Mouse (Mus musculus): ENCODE data around the gene Gm2a.

Gene Gm2a

DNA sequence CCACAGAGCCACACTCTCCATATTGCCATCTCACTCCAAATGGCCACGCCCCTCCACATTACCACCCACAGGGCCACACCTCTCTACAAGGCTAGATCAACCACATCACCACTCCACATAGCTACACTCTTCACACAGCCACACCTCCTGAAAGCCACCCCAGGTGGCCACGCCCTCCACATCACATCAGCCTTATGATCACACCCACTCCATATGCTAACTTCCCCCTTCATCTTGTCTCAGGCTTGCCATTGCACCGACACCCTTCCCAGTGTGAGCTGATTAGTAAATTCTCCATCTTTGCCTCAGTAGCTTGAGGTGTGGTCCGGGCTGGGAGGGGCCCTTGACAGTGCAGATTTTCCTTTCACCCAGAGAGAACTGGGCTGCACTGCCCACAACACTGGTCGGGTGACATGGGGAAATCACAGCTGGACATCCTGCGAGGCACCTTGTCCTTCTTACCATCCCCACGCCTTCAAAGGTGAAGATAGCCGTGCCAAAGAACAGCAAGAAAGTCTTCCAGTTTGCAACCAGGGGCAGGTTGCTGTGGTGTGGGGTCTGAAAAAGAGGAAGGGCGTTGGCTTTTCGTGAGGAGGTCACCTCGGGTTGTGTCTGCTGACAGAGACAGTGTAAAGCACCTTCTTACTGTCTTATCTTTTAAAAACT, 33.3 kb downstream of the Gm2a start:
- DNase-seq (ENCODE audit: low spot score), result no peak

GRCm38 (mm10) chr11:55131946-55132345, 34.0 kb downstream of the Gm2a start:
- no peak for DNase-seq (ENCODE audit: low spot score)

GRCm38 (mm10) chr11:55133204-55133603, 35.3 kb downstream of the Gm2a start:
- no peak for DNase-seq (ENCODE audit: low spot score)

DNA sequence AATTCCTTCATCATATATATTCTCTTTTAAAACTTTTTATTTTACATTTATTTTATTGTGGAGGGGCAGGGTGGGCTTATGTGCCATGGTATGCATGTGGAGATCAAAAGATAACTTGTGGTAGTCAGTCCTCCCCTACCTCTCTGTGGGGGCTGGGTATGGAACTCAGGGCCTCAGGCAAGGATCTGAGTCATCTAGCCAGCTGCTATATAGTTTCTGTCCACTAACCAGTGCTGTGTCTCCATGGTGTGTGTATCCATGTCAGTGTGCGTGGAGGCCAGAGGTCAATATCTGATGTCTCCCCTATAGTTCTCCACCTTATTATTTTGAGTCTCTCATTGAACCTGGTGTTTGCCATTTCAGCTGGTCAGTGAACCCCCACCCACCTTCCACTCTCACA, 36.5 kb downstream of the Gm2a start:
- no peak for DNase-seq (ENCODE audit: low spot score)

DNA sequence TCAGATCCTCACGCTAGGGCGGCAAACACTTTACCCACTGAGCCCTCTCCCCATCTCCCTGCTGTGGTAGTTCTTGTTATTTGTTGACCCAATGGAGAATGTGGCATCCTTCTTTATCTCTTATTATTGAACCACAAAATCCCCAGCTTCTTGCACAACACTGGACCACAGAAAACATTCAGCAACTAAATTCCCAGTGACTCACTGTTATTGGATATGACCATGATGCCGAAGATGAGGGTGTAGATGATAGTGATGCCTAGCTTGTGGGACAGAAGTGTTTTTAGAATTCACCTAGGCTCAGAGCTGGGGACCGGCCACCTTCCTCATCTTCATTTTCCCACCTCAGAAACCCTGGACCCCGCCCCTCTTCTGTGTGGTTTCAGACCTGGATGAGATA, 37.0 kb downstream of the Gm2a start:
- DNase-seq (ENCODE audit: low spot score), result no peak

DNA sequence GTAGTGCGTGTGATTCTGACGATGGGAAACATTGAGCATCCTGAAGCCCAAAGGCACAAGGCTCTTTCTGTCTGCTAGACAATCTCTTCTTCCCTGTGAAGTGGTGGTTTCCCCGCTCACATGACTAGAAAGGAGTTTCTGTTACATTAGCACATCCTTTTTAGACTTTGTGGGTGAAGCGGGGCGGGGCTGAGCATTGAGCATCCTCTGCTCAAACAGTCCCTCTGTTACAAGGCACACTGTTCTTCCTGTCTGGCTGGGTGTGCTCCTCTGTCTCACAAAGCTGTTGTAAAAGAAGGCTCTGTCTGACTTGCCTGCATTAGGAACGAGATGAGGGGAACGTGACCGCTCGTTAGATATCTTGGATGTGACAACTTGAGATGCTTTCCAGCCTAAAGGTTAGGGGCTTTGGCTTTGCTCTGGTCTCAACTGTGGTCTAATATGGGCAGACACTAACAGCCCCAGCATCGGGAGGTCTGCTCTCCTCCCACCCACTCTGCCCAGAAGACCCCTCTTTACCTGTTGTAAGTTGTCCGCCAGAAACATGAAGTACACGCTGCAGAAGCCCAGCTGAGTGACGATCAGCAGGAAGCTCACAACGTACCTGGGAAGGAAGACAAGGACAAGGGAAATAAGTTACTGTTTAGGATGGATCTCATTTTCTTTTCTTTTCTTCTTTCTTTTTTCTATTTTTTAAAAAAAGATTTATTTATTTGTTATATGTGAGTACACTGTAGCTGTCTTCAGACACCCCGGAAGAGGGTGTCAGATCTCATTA, 39.0 kb downstream of the Gm2a start:
- no peak for DNase-seq (ENCODE audit: low spot score)

GRCm38 (mm10) chr11:55137646-55138045, 39.7 kb downstream of the Gm2a start:
- no peak for DNase-seq (ENCODE audit: low spot score)

- DNase-seq (ENCODE audit: low spot score), result no peak
Observed at GRCm38 (mm10) chr11:55141502-55141901, 43.6 kb downstream of the Gm2a start.

- no peak for DNase-seq (ENCODE audit: low spot score)
Observed at GRCm38 (mm10) chr11:55144011-55144410, 46.1 kb downstream of the Gm2a start.

GRCm38 (mm10) chr11:55146855-55147254, 48.9 kb downstream of the Gm2a start:
- no peak for DNase-seq (ENCODE audit: low spot score)

GRCm38 (mm10) chr11:55147423-55147822, 49.5 kb downstream of the Gm2a start:
- DNase-seq (ENCODE audit: low spot score), result no peak

GRCm38 (mm10) chr11:55148461-55148860, 50.5 kb downstream of the Gm2a start:
- no peak for DNase-seq (ENCODE audit: low spot score)

DNA sequence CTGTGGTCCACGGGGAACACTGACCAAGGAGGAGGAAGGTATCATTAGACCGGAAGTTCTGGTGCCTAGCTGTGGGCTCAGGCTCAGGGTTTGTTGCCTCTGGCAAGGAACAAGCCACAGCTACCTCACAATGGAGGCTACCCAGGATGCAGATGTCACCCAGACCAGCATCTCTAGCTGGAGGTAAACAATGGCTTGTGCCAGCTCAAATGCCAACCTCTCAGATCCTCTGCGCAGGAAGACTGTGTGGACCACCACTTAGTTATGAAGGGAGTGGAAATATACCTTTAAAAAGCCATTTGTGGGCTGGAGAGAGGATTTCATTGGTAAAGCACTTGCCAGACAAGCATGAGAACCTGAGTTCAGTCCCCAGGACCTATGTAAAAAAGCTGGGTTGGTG, 53.7 kb downstream of the Gm2a start, which contains the start of gene Slc36a3:
Gene Slc36a3 (minus strand): TSS at position 101 of the 400 bp plus-strand sequence.
- no peak for DNase-seq (ENCODE audit: low spot score)

DNA sequence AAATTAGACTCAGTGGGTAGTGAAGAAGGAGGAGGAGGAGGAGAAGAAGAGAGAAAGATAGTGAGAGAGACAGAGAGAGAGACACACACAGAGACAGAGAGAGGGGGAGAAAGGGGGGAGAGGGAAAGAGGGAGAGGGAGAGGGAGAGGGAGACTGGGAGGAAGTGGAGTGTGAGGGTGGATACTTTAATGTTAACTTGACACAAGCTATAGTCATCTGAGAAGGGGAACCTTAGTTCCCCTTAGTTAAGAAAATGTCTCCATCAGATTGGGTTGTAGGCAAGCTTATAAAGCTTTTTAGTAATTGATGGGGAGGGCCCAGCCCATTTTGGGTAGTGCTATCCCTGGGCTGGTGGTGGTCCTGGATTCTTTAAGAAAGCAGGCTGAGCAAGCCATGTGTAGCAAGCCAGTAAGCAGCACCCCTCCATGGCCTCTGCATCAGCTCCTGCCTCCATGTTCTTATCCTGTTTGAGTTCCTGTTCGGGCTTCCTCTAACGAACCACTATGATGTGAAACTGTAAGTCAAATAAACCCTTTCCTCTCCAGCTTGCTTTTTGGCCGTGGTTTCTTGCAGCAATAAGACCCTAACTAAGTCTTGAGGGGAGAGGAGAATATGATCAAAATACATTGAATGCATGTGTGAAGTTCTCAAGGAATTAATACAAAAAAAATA, 56.6 kb downstream of the Gm2a start:
- no peak for DNase-seq (ENCODE audit: low spot score)

DNA sequence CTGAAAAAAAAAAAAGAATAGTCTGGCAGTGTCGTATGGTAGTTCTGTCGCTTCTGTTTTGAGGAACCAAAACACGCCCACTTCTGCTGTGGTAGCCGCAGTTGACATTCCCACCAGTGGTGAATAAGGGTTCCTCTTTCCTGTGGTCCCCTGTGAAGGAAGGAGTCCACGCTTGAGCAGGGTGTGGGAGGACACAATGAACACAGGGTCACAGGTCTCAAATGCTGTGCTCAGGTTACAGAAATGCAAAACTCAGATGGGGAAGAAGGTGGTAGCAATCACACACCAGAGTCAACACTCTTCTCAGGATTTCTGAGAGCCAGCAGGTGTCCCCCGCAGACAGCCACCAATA, 57.1 kb downstream of the Gm2a start:
- no peak for DNase-seq (ENCODE audit: low spot score)

DNA sequence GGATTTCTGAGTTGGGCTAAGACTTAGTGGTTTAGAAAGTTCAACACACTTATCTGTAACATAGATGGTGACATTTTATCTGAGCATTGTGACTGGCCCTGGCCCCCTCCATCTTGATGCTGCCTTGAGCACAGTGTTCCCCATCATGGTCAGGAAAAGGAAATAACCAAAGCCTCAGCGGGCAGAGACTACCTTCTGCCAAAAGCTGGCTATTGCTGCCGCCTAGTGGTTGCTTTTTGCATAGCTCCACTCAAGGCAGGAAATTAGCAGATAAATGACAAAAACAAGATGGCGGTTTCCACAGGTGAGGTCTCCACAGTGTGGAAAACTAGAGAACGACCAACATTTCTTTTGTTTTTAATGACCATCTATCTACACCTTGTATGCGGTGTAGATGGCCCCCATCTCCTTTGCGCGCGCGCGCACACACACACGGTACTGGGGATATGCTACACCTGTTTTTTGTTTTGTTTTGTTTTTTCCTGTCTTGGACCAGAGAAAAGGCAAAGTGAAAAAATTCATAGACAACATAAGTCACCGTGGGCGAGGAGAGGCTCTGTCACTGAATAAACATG, 61.0 kb downstream of the Gm2a start:
- peak; percentile 76 for DNase-seq (ENCODE audit: low spot score)
